Mouse (Mus musculus): ENCODE data around the gene Gm20792. TPM values are rescaled to one million over a fixed set of nuclear protein-coding genes. Genes with fewer than 3 reads are reported as not detected.
"Not testable (repeated sequence)": the region's sequence is repeated elsewhere in the genome, so short reads cannot be mapped to it uniquely, and the experiment has no call there.

The Gm20792 gene
- not detected for total RNA-seq (2021)

DNA sequence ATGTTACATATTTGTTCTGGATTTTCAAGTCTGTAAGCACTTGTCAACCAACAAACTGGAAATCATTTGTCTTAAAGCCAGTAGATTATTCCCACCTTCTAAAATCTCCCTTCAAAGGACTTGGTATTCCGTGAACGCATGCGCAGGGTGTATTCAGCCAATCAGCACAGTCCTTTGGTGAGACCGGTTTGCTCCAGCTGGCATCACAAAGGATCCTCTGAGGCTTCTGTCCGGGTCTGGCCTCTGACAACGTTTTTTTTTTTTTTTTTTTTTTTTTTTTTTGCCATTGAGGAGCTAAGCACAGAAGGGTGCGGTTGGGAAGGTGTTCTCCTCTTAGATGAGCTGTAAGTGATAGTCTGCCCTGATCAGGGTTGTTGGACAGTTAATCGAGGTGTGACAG is at the start of gene Gm20792:
Gm20792 (plus strand) TSS at position 301 of the 400 bp plus-strand sequence.
- DNase-seq; intact Hi-C loops (cut with DNase I): not testable (repeated sequence)

All from left cerebral cortex, postnatal 4 days (tissue).